In genomic region chr14:31194891-31195513, GRCm38 (mm10) we compare ENCODE assay signal across 9 mouse cellular contexts. TPM values are rescaled to one million over a fixed set of nuclear protein-coding genes. Genes with fewer than 3 reads are reported as not detected.
DNase-seq lines count a peak whose midpoint lies in the region; ATAC-seq and TF ChIP-seq lines count a peak whose summit lies in the region.
"Had no signal": no experiment of that assay in that cellular context is flagged by ENCODE, and none has a peak within 500 bp of the region (broad histone marks: within the 10 kb centered on the region; RNA-seq: fewer than 3 reads in every experiment).

No protein-coding gene starts in this region.

- no peaks in the 10 kb centered on the region for H3K9me3 ChIP-seq in lung, embryonic 14.5 days (ENCODE audit: low read depth, low read length)
- H3K9me3 ChIP-seq: limb, embryonic 12.5 days had no signal

- H3K4me2 ChIP-seq in lung, embryonic 14.5 days, result no peak overlapping the region
- H3K4me2 ChIP-seq: limb, embryonic 12.5 days had no signal

- H3K4me3 ChIP-seq in lung, embryonic 14.5 days (ENCODE audit: low read depth, low read length), result no peak overlapping the region
- H3K4me3 ChIP-seq: limb, embryonic 12.5 days had no signal

- peak; percentile 46 for DNase-seq in urinary bladder, postnatal 25 days (ENCODE audit: low spot score)
- DNase-seq in urinary bladder, adult 2 months (ENCODE audit: low spot score), result no peak
- DNase-seq in cerebellum, postnatal 36 days, result peak; percentile 60 to 72
- DNase-seq in heart, postnatal 10 days, result peak; percentile 92 to 93
- peak; percentile 60 for DNase-seq in lung, embryonic 14.5 days
- peak; percentile 80 for DNase-seq in testis, postnatal 10 days (ENCODE audit: low spot score)
- no peak for DNase-seq in left cerebral cortex, postnatal 36 days (ENCODE audit: low spot score in 2 of 2)
- no peak for DNase-seq in spleen, postnatal 10 days (ENCODE audit: low spot score in 2 of 2)

- H3K27ac ChIP-seq in lung, embryonic 14.5 days (ENCODE audit: low read depth), result peak overlapping the region; percentile 68
- H3K27ac ChIP-seq: limb, embryonic 12.5 days had no signal

- WGBS in lung, embryonic 14.5 days, result 56% methylated on average over 14 of the region's 14 CpGs

- ATAC-seq in lung, embryonic 14.5 days (ENCODE audit: insufficient read depth), result peak; percentile 52; the same call in 1 of the 2 replicates

- peak overlapping the region; percentile 11; the same call in 1 of the 2 replicates for H3K9ac ChIP-seq in lung, embryonic 14.5 days
- H3K9ac ChIP-seq: limb, embryonic 12.5 days had no signal

- peaks cover 8% of the 10 kb centered on the region; the same call in 1 of the 2 replicates for H3K4me1 ChIP-seq in lung, embryonic 14.5 days (ENCODE audit: insufficient read depth)
- H3K4me1 ChIP-seq: limb, embryonic 12.5 days had no signal

- no peaks in the 10 kb centered on the region for H3K27me3 ChIP-seq in lung, embryonic 14.5 days (ENCODE audit: insufficient read depth, low read length)
- H3K27me3 ChIP-seq: limb, embryonic 12.5 days had no signal

- H3K36me3 ChIP-seq in lung, embryonic 14.5 days (ENCODE audit: insufficient read depth), result peaks cover 100% of the 10 kb centered on the region

- intact Hi-C loops in heart, postnatal 10 days (cut with DNase I), result loop anchor here (2.0 to 10.0 kb wide), 2 partner anchors 66 to 170 kb away; partner anchors contain the start of gene Smim4
- intact Hi-C loops in left cerebral cortex, postnatal 36 days (cut with DNase I), result loop anchor here (5.0 to 10.0 kb wide), 2 partner anchors 63 to 180 kb away; partner anchors contain the start of genes Gnl3, Nt5dc2 and Pbrm1

- TF ChIP-seq CTCF in lung, embryonic 14.5 days (IDR thresholded peaks at IDR 0.05; ENCODE audit: low read depth), result no peak

RNA-seq across cellular contexts. Expression of gene Tnnc1, which starts 13.1 kb away (rescaled TPM):
- polyA plus RNA-seq in urinary bladder, adult 2 months (2012; rRNA removed), result 3.0 and 3.5 TPM in 2 replicates
- 1,000 to 10,000 TPM; 5,439 to 5,458 TPM for total RNA-seq in heart, postnatal 10 days (2021)
- polyA plus RNA-seq in lung, embryonic 14.5 days (2014; fragmentation: Nextera tagmentation; extraction: Ambion mirVana), result 5.1 and 51.6 TPM in 2 replicates
- total RNA-seq in left cerebral cortex, postnatal 36 days (2021), result 100 to 1,000 TPM in 1 of 2 experiments, 10 to 100 TPM in 1; 41.9 to 150 TPM

RNA-seq across cellular contexts. Expression of gene Nisch, which starts 21.7 kb away (rescaled TPM):
- 211 and 293 TPM in 2 replicates for polyA plus RNA-seq in urinary bladder, adult 2 months (2012; rRNA removed)
- total RNA-seq in heart, postnatal 10 days (2021), result 100 to 1,000 TPM; 234 to 236 TPM
- polyA plus RNA-seq in lung, embryonic 14.5 days (2014; fragmentation: Nextera tagmentation; extraction: Ambion mirVana), result 386 and 411 TPM in 2 replicates
- 100 to 1,000 TPM; 373 to 412 TPM for total RNA-seq in left cerebral cortex, postnatal 36 days (2021)

RNA-seq across cellular contexts. Expression of gene Sema3g, which starts 22.7 kb away (rescaled TPM):
- 3.6 and 5.9 TPM in 2 replicates for polyA plus RNA-seq in urinary bladder, adult 2 months (2012; rRNA removed)
- total RNA-seq in heart, postnatal 10 days (2021), result 10 to 100 TPM; 15.1 to 16.9 TPM
- 0.38 and 0.49 TPM in 2 replicates for polyA plus RNA-seq in lung, embryonic 14.5 days (2014; fragmentation: Nextera tagmentation; extraction: Ambion mirVana)
- total RNA-seq in left cerebral cortex, postnatal 36 days (2021), result 1 to 10 TPM; 4.4 to 5.8 TPM

RNA-seq across cellular contexts. Expression of gene Stab1, which starts 26.6 kb away (rescaled TPM):
- polyA plus RNA-seq in urinary bladder, adult 2 months (2012; rRNA removed), result 85.3 and 90.2 TPM in 2 replicates
- total RNA-seq in heart, postnatal 10 days (2021), result 10 to 100 TPM; 77.3 to 78.9 TPM
- 64.4 and 71.3 TPM in 2 replicates for polyA plus RNA-seq in lung, embryonic 14.5 days (2014; fragmentation: Nextera tagmentation; extraction: Ambion mirVana)
- total RNA-seq in left cerebral cortex, postnatal 36 days (2021), result 10 to 100 TPM; 22.5 to 23.5 TPM

RNA-seq across cellular contexts. Expression of gene Phf7, which starts 56.1 kb away (rescaled TPM):
- polyA plus RNA-seq in urinary bladder, adult 2 months (2012; rRNA removed), result 8.9 and 9.0 TPM in 2 replicates
- 1 to 10 TPM; 5.2 to 6.0 TPM for total RNA-seq in heart, postnatal 10 days (2021)
- 11.8 and 16.5 TPM in 2 replicates for polyA plus RNA-seq in lung, embryonic 14.5 days (2014; fragmentation: Nextera tagmentation; extraction: Ambion mirVana)
- total RNA-seq in left cerebral cortex, postnatal 36 days (2021), result 1 to 10 TPM; 4.4 to 4.6 TPM

Comparison
In these comparisons a context has a peak if more than half of its experiments do, and no peak if none do; other contexts are left out.
1. DNase-seq: peak in urinary bladder, postnatal 25 days (single experiment), cerebellum, postnatal 36 days (2 of 2), heart, postnatal 10 days (2 of 2), lung, embryonic 14.5 days (single experiment) and testis, postnatal 10 days (single experiment); none in urinary bladder, adult 2 months (single experiment), left cerebral cortex, postnatal 36 days (0 of 2) and spleen, postnatal 10 days (0 of 2).
2. RNA of gene Tnnc1, which starts 13.1 kb away (total RNA-seq): 5,439 to 5,458 TPM in heart, postnatal 10 days; 41.9 to 150 TPM in left cerebral cortex, postnatal 36 days; every median in the first group is over 10 times any median in the second.